Mouse (Mus musculus): ENCODE data around the gene Cd2ap. TPM values are rescaled to one million over a fixed set of nuclear protein-coding genes. Genes with fewer than 3 reads are reported as not detected.

The Cd2ap gene
- total RNA-seq, 1 experiment: 62.3 TPM

GRCm38 (mm10) chr17:42885091-42885501 lies 8.6 kb upstream of the Cd2ap start:
- TF ChIP-seq HCFC1 (IDR thresholded peaks at IDR 0.05; ENCODE audit: borderline replicate concordance, insufficient read depth, low read length) (no peak), ZC3H11A (IDR thresholded peaks at IDR 0.05; ENCODE audit: borderline replicate concordance, low read depth, low read length) (no peak), ZNF384 (IDR thresholded peaks at IDR 0.05; ENCODE audit: low read depth, low read length) (no peak), MAFK (IDR thresholded peaks at IDR 0.05; ENCODE audit: insufficient read depth, low read depth, low read length) (no peak), CHD2 (IDR thresholded peaks at IDR 0.05; ENCODE audit: low read depth, low read length) (no peak)
- Histone ChIP-seq H3K4me3 (ENCODE audit: insufficient read depth in 1 of 2, low read depth in 1 of 2, low read length in 2 of 2, poor library complexity in 1 of 2, severe bottlenecking in 1 of 2) (peak overlapping the region in 1 of 2 experiments; percentile 16; a peak in 2 of 4 replicates), H3K36me3 (ENCODE audit: control insufficient read depth, insufficient read depth, low read length, poor library complexity, severe bottlenecking) (no peaks in the 10 kb centered on the region), H3K9ac (ENCODE audit: insufficient read depth, low read depth, low read length, poor library complexity, severe bottlenecking) (no peak overlapping the region), H3K27ac (ENCODE audit: insufficient read depth, low read depth, low read length, poor library complexity, severe bottlenecking) (no peak overlapping the region), H3K9me3 (ENCODE audit: control insufficient read depth, insufficient read depth, low read depth, low read length) (no peaks in the 10 kb centered on the region), H3K4me1 (ENCODE audit: control insufficient read depth in 2 of 2, insufficient read depth in 2 of 2, low read length in 2 of 2, poor library complexity in 1 of 2) (peaks cover 0 to 3% of the 10 kb centered on the region in 2 experiments; a peak in 2 of 4 replicates)
- peak; percentile 47 for DNase-seq (ENCODE audit: low read depth, low spot score)
- in situ Hi-C loops (cut with MboI; ENCODE audit: low sequenced_read_pairs in 2 of 2, unreplicated experiment in 2 of 2): no loop called here

GRCm38 (mm10) chr17:42884382-42884781 lies 7.9 kb upstream of the Cd2ap start:
- no peaks in the 10 kb centered on the region for H3K36me3 ChIP-seq (ENCODE audit: control insufficient read depth, insufficient read depth, low read length, poor library complexity, severe bottlenecking)

GRCm38 (mm10) chr17:42883769-42884168 lies 7.3 kb upstream of the Cd2ap start:
- no peak overlapping the region for H3K9ac ChIP-seq (ENCODE audit: insufficient read depth, low read depth, low read length, poor library complexity, severe bottlenecking)
- peaks cover 0 to 3% of the 10 kb centered on the region in 2 experiments; a peak in 2 of 4 replicates for H3K4me1 ChIP-seq (ENCODE audit: control insufficient read depth in 2 of 2, insufficient read depth in 2 of 2, low read length in 2 of 2, poor library complexity in 1 of 2)
- H3K9me3 ChIP-seq (ENCODE audit: control insufficient read depth, insufficient read depth, low read depth, low read length): no peaks in the 10 kb centered on the region
- DNase-seq (ENCODE audit: low read depth, low spot score): no peak
- TF ChIP-seq ZNF384 (IDR thresholded peaks at IDR 0.05; ENCODE audit: low read depth, low read length): no peak
- no peak for TF ChIP-seq MAFK (IDR thresholded peaks at IDR 0.05; ENCODE audit: insufficient read depth, low read depth, low read length)
- peak overlapping the region in 1 of 2 experiments; percentile 29; a peak in 3 of 4 replicates for H3K4me3 ChIP-seq (ENCODE audit: insufficient read depth in 1 of 2, low read depth in 1 of 2, low read length in 2 of 2, poor library complexity in 1 of 2, severe bottlenecking in 1 of 2)
- H3K36me3 ChIP-seq (ENCODE audit: control insufficient read depth, insufficient read depth, low read length, poor library complexity, severe bottlenecking): no peaks in the 10 kb centered on the region
- no peak overlapping the region for H3K27ac ChIP-seq (ENCODE audit: insufficient read depth, low read depth, low read length, poor library complexity, severe bottlenecking)
- in situ Hi-C loops (cut with MboI; ENCODE audit: low sequenced_read_pairs in 2 of 2, unreplicated experiment in 2 of 2): no loop called here

More at GRCm38 (mm10) chr17:42884382-42884781, 7.9 kb upstream of the Cd2ap start:
- 0 out of 4 replicates have a peak overlapping the region, but pooled peaks of 1 of the 2 experiments have one; percentile 16 for H3K4me3 ChIP-seq (ENCODE audit: insufficient read depth in 1 of 2, low read depth in 1 of 2, low read length in 2 of 2, poor library complexity in 1 of 2, severe bottlenecking in 1 of 2)
- no peaks in the 10 kb centered on the region for H3K9me3 ChIP-seq (ENCODE audit: control insufficient read depth, insufficient read depth, low read depth, low read length)
- H3K9ac ChIP-seq (ENCODE audit: insufficient read depth, low read depth, low read length, poor library complexity, severe bottlenecking): peak overlapping the region; percentile 17; the same call in 1 of the 2 replicates
- no peak for TF ChIP-seq ZC3H11A (IDR thresholded peaks at IDR 0.05; ENCODE audit: borderline replicate concordance, low read depth, low read length)
- TF ChIP-seq MAFK (IDR thresholded peaks at IDR 0.05; ENCODE audit: insufficient read depth, low read depth, low read length): no peak
- no peak for TF ChIP-seq CHD2 (IDR thresholded peaks at IDR 0.05; ENCODE audit: low read depth, low read length)
- no peak for TF ChIP-seq HCFC1 (IDR thresholded peaks at IDR 0.05; ENCODE audit: borderline replicate concordance, insufficient read depth, low read length)
- no peak for TF ChIP-seq ZNF384 (IDR thresholded peaks at IDR 0.05; ENCODE audit: low read depth, low read length)
- H3K27ac ChIP-seq (ENCODE audit: insufficient read depth, low read depth, low read length, poor library complexity, severe bottlenecking): no peak overlapping the region
- no peak for DNase-seq (ENCODE audit: low read depth, low spot score)
- in situ Hi-C loops (cut with MboI; ENCODE audit: low sequenced_read_pairs in 2 of 2, unreplicated experiment in 2 of 2): no loop called here
- peaks cover 0 to 3% of the 10 kb centered on the region in 2 experiments; a peak in 2 of 4 replicates for H3K4me1 ChIP-seq (ENCODE audit: control insufficient read depth in 2 of 2, insufficient read depth in 2 of 2, low read length in 2 of 2, poor library complexity in 1 of 2)

- Histone ChIP-seq H3K9ac (ENCODE audit: insufficient read depth, low read depth, low read length, poor library complexity, severe bottlenecking) (no peak overlapping the region), H3K36me3 (ENCODE audit: control insufficient read depth, insufficient read depth, low read length, poor library complexity, severe bottlenecking) (no peaks in the 10 kb centered on the region), H3K4me3 (ENCODE audit: insufficient read depth in 1 of 2, low read depth in 1 of 2, low read length in 2 of 2, poor library complexity in 1 of 2, severe bottlenecking in 1 of 2) (no peak overlapping the region), H3K27ac (ENCODE audit: insufficient read depth, low read depth, low read length, poor library complexity, severe bottlenecking) (no peak overlapping the region), H3K9me3 (ENCODE audit: control insufficient read depth, insufficient read depth, low read depth, low read length) (no peaks in the 10 kb centered on the region), H3K4me1 (ENCODE audit: control insufficient read depth in 2 of 2, insufficient read depth in 2 of 2, low read length in 2 of 2, poor library complexity in 1 of 2) (peaks cover 0 to 3% of the 10 kb centered on the region in 2 experiments; a peak in 2 of 4 replicates)
- in situ Hi-C loops (cut with MboI; ENCODE audit: low sequenced_read_pairs in 2 of 2, unreplicated experiment in 2 of 2): no loop called here
- TF ChIP-seq CHD2 (IDR thresholded peaks at IDR 0.05; ENCODE audit: low read depth, low read length) (no peak), MAFK (IDR thresholded peaks at IDR 0.05; ENCODE audit: insufficient read depth, low read depth, low read length) (no peak), ZNF384 (IDR thresholded peaks at IDR 0.05; ENCODE audit: low read depth, low read length) (no peak), ZC3H11A (IDR thresholded peaks at IDR 0.05; ENCODE audit: borderline replicate concordance, low read depth, low read length) (no peak), HCFC1 (IDR thresholded peaks at IDR 0.05; ENCODE audit: borderline replicate concordance, insufficient read depth, low read length) (no peak)
- DNase-seq (ENCODE audit: low read depth, low spot score): no peak
These were observed 6.8 kb upstream of the Cd2ap start for GRCm38 (mm10) chr17:42883315-42883714.

- in situ Hi-C loops (cut with MboI; ENCODE audit: low sequenced_read_pairs in 2 of 2, unreplicated experiment in 2 of 2): no loop called here
- no peaks in the 10 kb centered on the region for H3K36me3 ChIP-seq (ENCODE audit: control insufficient read depth, insufficient read depth, low read length, poor library complexity, severe bottlenecking)
- DNase-seq (ENCODE audit: low read depth, low spot score): no peak
- no peak overlapping the region for H3K9ac ChIP-seq (ENCODE audit: insufficient read depth, low read depth, low read length, poor library complexity, severe bottlenecking)
- no peaks in the 10 kb centered on the region for H3K9me3 ChIP-seq (ENCODE audit: control insufficient read depth, insufficient read depth, low read depth, low read length)
- no peak overlapping the region for H3K4me3 ChIP-seq (ENCODE audit: insufficient read depth in 1 of 2, low read depth in 1 of 2, low read length in 2 of 2, poor library complexity in 1 of 2, severe bottlenecking in 1 of 2)
- TF ChIP-seq MAFK (IDR thresholded peaks at IDR 0.05; ENCODE audit: insufficient read depth, low read depth, low read length) (no peak), ZNF384 (IDR thresholded peaks at IDR 0.05; ENCODE audit: low read depth, low read length) (no peak), CHD2 (IDR thresholded peaks at IDR 0.05; ENCODE audit: low read depth, low read length) (no peak), ZC3H11A (IDR thresholded peaks at IDR 0.05; ENCODE audit: borderline replicate concordance, low read depth, low read length) (no peak), HCFC1 (IDR thresholded peaks at IDR 0.05; ENCODE audit: borderline replicate concordance, insufficient read depth, low read length) (no peak)
- peaks cover 0 to 3% of the 10 kb centered on the region in 2 experiments; a peak in 2 of 4 replicates for H3K4me1 ChIP-seq (ENCODE audit: control insufficient read depth in 2 of 2, insufficient read depth in 2 of 2, low read length in 2 of 2, poor library complexity in 1 of 2)
- no peak overlapping the region for H3K27ac ChIP-seq (ENCODE audit: insufficient read depth, low read depth, low read length, poor library complexity, severe bottlenecking)
These were observed 6.4 kb upstream of the Cd2ap start for GRCm38 (mm10) chr17:42882873-42883272.

Measured in ES-E14 (cell line).